Mouse (Mus musculus): Measurements from ENCODE around the gene Armcx3. TPM values are rescaled to one million over a fixed set of nuclear protein-coding genes. Genes with fewer than 3 reads are reported as not detected.
"Not testable (repeated sequence)": the region's sequence is repeated elsewhere in the genome, so short reads cannot be mapped to it uniquely, and the experiment has no call there.

Gene Armcx3
- polyA plus RNA-seq, 1 experiment, result 10.6 TPM

GRCm38 (mm10) chrX:134750764-134751592, 5.4 kb upstream of the Armcx3 start, which contains the start of gene Armcx6:
TSS of gene Armcx6 (minus strand) at chrX:134751417.
- 29% methylated on average over 36 of the region's 36 CpGs for WGBS
- TF ChIP-seq CTCF (IDR thresholded peaks at IDR 0.05; ENCODE audit: insufficient read depth, low read length), result no peak
- no peak for TF ChIP-seq POLR2A (IDR thresholded peaks at IDR 0.05; ENCODE audit: borderline replicate concordance, extremely low read depth, low read depth, low read length)
- peak; percentile 28 for DNase-seq
- Histone ChIP-seq H3K4me3 (replicated peaks; ENCODE audit: extremely low read depth, low read depth, low read length) (peak within 1 kb of the TSS; percentile 86), H3K4me1 (ENCODE audit: control insufficient read depth, insufficient read depth, low read length) (no peaks in the 10 kb centered on the region)

GRCm38 (mm10) chrX:134751910-134752309, 4.5 kb upstream of the Armcx3 start:
- no peak for DNase-seq
- WGBS, result 55% methylated on average over 2 of the region's 2 CpGs
- no peak for TF ChIP-seq CTCF (IDR thresholded peaks at IDR 0.05; ENCODE audit: insufficient read depth, low read length)
- no peak for TF ChIP-seq POLR2A (IDR thresholded peaks at IDR 0.05; ENCODE audit: borderline replicate concordance, extremely low read depth, low read depth, low read length)
- H3K4me1 ChIP-seq (ENCODE audit: control insufficient read depth, insufficient read depth, low read length), result no peaks in the 10 kb centered on the region
- no peak overlapping the region for H3K4me3 ChIP-seq (replicated peaks; ENCODE audit: extremely low read depth, low read depth, low read length)

GRCm38 (mm10) chrX:134752584-134752983, 3.8 kb upstream of the Armcx3 start:
- 43% methylated on average over 4 of the region's 4 CpGs for WGBS
- TF ChIP-seq CTCF (IDR thresholded peaks at IDR 0.05; ENCODE audit: insufficient read depth, low read length), result no peak
- no peak for TF ChIP-seq POLR2A (IDR thresholded peaks at IDR 0.05; ENCODE audit: borderline replicate concordance, extremely low read depth, low read depth, low read length)
- Histone ChIP-seq H3K4me3 (replicated peaks; ENCODE audit: extremely low read depth, low read depth, low read length) (no peak overlapping the region), H3K4me1 (ENCODE audit: control insufficient read depth, insufficient read depth, low read length) (no peaks in the 10 kb centered on the region)
- DNase-seq, result no peak

- Histone ChIP-seq H3K4me1 (ENCODE audit: control insufficient read depth, insufficient read depth, low read length) (no peaks in the 10 kb centered on the region), H3K4me3 (replicated peaks; ENCODE audit: extremely low read depth, low read depth, low read length) (peak overlapping the region; percentile 80)
- 39% methylated on average over 12 of the region's 13 CpGs for WGBS
- no peak for DNase-seq
- TF ChIP-seq CTCF (IDR thresholded peaks at IDR 0.05; ENCODE audit: insufficient read depth, low read length), result no peak
- no peak for TF ChIP-seq POLR2A (IDR thresholded peaks at IDR 0.05; ENCODE audit: borderline replicate concordance, extremely low read depth, low read depth, low read length)
These were observed 1.0 kb downstream of the Armcx3 start for GRCm38 (mm10) chrX:134757293-134757995.

GRCm38 (mm10) chrX:134763428-134764198, 7.2 kb downstream of the Armcx3 start:
- WGBS, result 55% methylated on average over 4 of the region's 4 CpGs
- H3K4me3 ChIP-seq (replicated peaks; ENCODE audit: extremely low read depth, low read depth, low read length); DNase-seq: not testable (repeated sequence)

GRCm38 (mm10) chrX:134787728-134788127, 31.3 kb downstream of the Armcx3 start:
- WGBS, result 62% methylated on average over 4 of the region's 4 CpGs
- no peak for TF ChIP-seq CTCF (IDR thresholded peaks at IDR 0.05; ENCODE audit: insufficient read depth, low read length)
- TF ChIP-seq POLR2A (IDR thresholded peaks at IDR 0.05; ENCODE audit: borderline replicate concordance, extremely low read depth, low read depth, low read length), result no peak
- DNase-seq, result no peak
- no peak overlapping the region for H3K4me3 ChIP-seq (replicated peaks; ENCODE audit: extremely low read depth, low read depth, low read length)
- H3K4me1 ChIP-seq (ENCODE audit: control insufficient read depth, insufficient read depth, low read length), result no peaks in the 10 kb centered on the region

More at GRCm38 (mm10) chrX:134763428-134764198, 7.2 kb downstream of the Armcx3 start:
- H3K4me1 ChIP-seq (ENCODE audit: control insufficient read depth, insufficient read depth, low read length), result not testable (repeated sequence)

GRCm38 (mm10) chrX:134807833-134808754, 51.7 kb downstream of the Armcx3 start:
- no peak for DNase-seq
- Histone ChIP-seq H3K4me3 (replicated peaks; ENCODE audit: extremely low read depth, low read depth, low read length) (peak overlapping the region; percentile 64), H3K4me1 (ENCODE audit: control insufficient read depth, insufficient read depth, low read length) (no peaks in the 10 kb centered on the region)
- no peak for TF ChIP-seq POLR2A (IDR thresholded peaks at IDR 0.05; ENCODE audit: borderline replicate concordance, extremely low read depth, low read depth, low read length)
- TF ChIP-seq CTCF (IDR thresholded peaks at IDR 0.05; ENCODE audit: insufficient read depth, low read length), result no peak
- 25% methylated on average over 28 of the region's 28 CpGs for WGBS

- peak; percentile 20 for DNase-seq
- TF ChIP-seq POLR2A (IDR thresholded peaks at IDR 0.05; ENCODE audit: borderline replicate concordance, extremely low read depth, low read depth, low read length) (peak; percentile 36; the same call in 1 of the 2 replicates), CTCF (IDR thresholded peaks at IDR 0.05; ENCODE audit: insufficient read depth, low read length) (no peak)
- H3K4me1 ChIP-seq (ENCODE audit: control insufficient read depth, insufficient read depth, low read length), result no peaks in the 10 kb centered on the region
- peak within 1 kb of the TSS; percentile 64 for H3K4me3 ChIP-seq (replicated peaks; ENCODE audit: extremely low read depth, low read depth, low read length)
- WGBS, result 20% methylated on average over 16 of the region's 16 CpGs
These were observed 52.4 kb downstream of the Armcx3 start, which contains the start of gene Armcx2 for GRCm38 (mm10) chrX:134808755-134809224. TSS of gene Armcx2 (minus strand) at chrX:134809221.

Other genes with a start within 250 kb of the Armcx3 start
- gene Timm8a1, start 214.7 kb upstream of the Armcx3 start, polyA plus RNA-seq (2012; rRNA removed), result 0.33 and 0.98 TPM in 2 replicates
- gene Btk, start 173.0 kb upstream of the Armcx3 start, polyA plus RNA-seq (2012; rRNA removed), result 1.6 and 3.3 TPM in 2 replicates
- 73.7 and 105 TPM in 2 replicates for gene Rpl36a, start 170.9 kb upstream of the Armcx3 start, polyA plus RNA-seq (2012; rRNA removed)
- gene Gla, start 155.5 kb upstream of the Armcx3 start, polyA plus RNA-seq (2012; rRNA removed), result 1.5 and 2.6 TPM in 2 replicates
- 9.8 and 23.7 TPM in 2 replicates for gene Hnrnph2, start 155.4 kb upstream of the Armcx3 start, polyA plus RNA-seq (2012; rRNA removed)
- gene Armcx4, start 70.1 kb upstream of the Armcx3 start, polyA plus RNA-seq (2012; rRNA removed), result 2.1 and 4.1 TPM in 2 replicates
- 3.8 and 8.0 TPM in 2 replicates for gene Armcx1, start 38.6 kb upstream of the Armcx3 start, polyA plus RNA-seq (2012; rRNA removed)
- 1.4 and 2.7 TPM in 2 replicates for gene Armcx6, start 5.2 kb upstream of the Armcx3 start, polyA plus RNA-seq (2012; rRNA removed)
- gene Armcx2, start 52.6 kb downstream of the Armcx3 start, polyA plus RNA-seq (2012; rRNA removed), result 16.1 and 19.1 TPM in 2 replicates
- not detected in 2 replicates for gene Nxf2, start 208.2 kb downstream of the Armcx3 start, polyA plus RNA-seq (2012; rRNA removed)

All from lung, adult 2 months (tissue).